Comparison of ENCODE assay signal across 8 mouse cellular contexts in genomic region chr11:69846738-69847688, GRCm38 (mm10). TPM values are rescaled to one million over a fixed set of nuclear protein-coding genes. Genes with fewer than 3 reads are reported as not detected.
DNase-seq lines count a peak whose midpoint lies in the region; ATAC-seq and TF ChIP-seq lines count a peak whose summit lies in the region.

No protein-coding gene starts in this region.

- TF ChIP-seq CTCF in gastrocnemius, adult 2 months (IDR thresholded peaks at IDR 0.05): no peak
- no peak for TF ChIP-seq CTCF in ES-Bruce4 (IDR thresholded peaks at IDR 0.05; ENCODE audit: low read depth, low read length)
- no peak for TF ChIP-seq CTCF in olfactory bulb, adult 2 months (IDR thresholded peaks at IDR 0.05; ENCODE audit: insufficient read depth, low read depth, low read length)

- TF ChIP-seq EP300 in ES-Bruce4 (IDR thresholded peaks at IDR 0.05; ENCODE audit: insufficient read depth, low read depth, low read length): no peak

- H3K27me3 ChIP-seq in ES-Bruce4 (ENCODE audit: control insufficient read depth, insufficient read depth, low read length, poor library complexity, severe bottlenecking): no peaks in the 10 kb centered on the region
- no peaks in the 10 kb centered on the region for H3K27me3 ChIP-seq in hindbrain, embryonic 14.5 days (ENCODE audit: control insufficient read depth, insufficient read depth, low read length)

- H3K27ac ChIP-seq in gastrocnemius, adult 2 months: peak overlapping the region; percentile 91
- no peak overlapping the region for H3K27ac ChIP-seq in ES-Bruce4 (ENCODE audit: insufficient read depth, low read length)
- H3K27ac ChIP-seq in hindbrain, embryonic 14.5 days: peak overlapping the region; percentile 93
- no peak overlapping the region; the same call in 1 of the 2 replicates for H3K27ac ChIP-seq in olfactory bulb, adult 2 months (ENCODE audit: insufficient read depth, low read depth, low read length)

- peaks cover 4% of the 10 kb centered on the region for H3K4me1 ChIP-seq in ES-Bruce4 (ENCODE audit: control insufficient read depth, insufficient read depth, low read length)
- peaks cover 24% of the 10 kb centered on the region for H3K4me1 ChIP-seq in hindbrain, embryonic 14.5 days (replicated peaks; ENCODE audit: control insufficient read depth, insufficient read depth, low read length)
- H3K4me1 ChIP-seq in olfactory bulb, adult 2 months (ENCODE audit: control insufficient read depth, insufficient read depth, low read length): peaks cover 14% of the 10 kb centered on the region

- WGBS in hindbrain, embryonic 14.5 days: 11% methylated on average over 37 of the region's 37 CpGs
- WGBS in olfactory bulb, adult 2 months: 17% methylated on average over 37 of the region's 37 CpGs

- H3K36me3 ChIP-seq in ES-Bruce4 (ENCODE audit: control insufficient read depth, insufficient read depth, low read length, poor library complexity, severe bottlenecking): peaks cover 14% of the 10 kb centered on the region
- H3K36me3 ChIP-seq in hindbrain, embryonic 14.5 days (replicated peaks; ENCODE audit: control insufficient read depth, insufficient read depth): peaks cover 40% of the 10 kb centered on the region

- peak; percentile 55 for DNase-seq in gastrocnemius, adult 2 months
- no peak for DNase-seq in gastrocnemius, postnatal 4 days (ENCODE audit: low spot score in 2 of 2)
- no peak for DNase-seq in hindbrain, embryonic 14.5 days (ENCODE audit: low spot score)
- peak; percentile 46 to 53 for DNase-seq in lung, adult 18-20 months
- no peak for DNase-seq in left cerebral cortex, postnatal 14 days (ENCODE audit: low spot score in 2 of 2)

- ATAC-seq in erythroid progenitor cell, adult 5-6 weeks (replicated peaks; ENCODE audit: low FRiP score, poor library complexity, severe bottlenecking): peak; percentile 67
- ATAC-seq in hindbrain, embryonic 14.5 days (ENCODE audit: low FRiP score): peak; percentile 54

- peak overlapping the region; percentile 48 for H3K9ac ChIP-seq in ES-Bruce4 (ENCODE audit: low read depth, poor library complexity, severe bottlenecking)
- peak overlapping the region; percentile 77 for H3K9ac ChIP-seq in hindbrain, embryonic 14.5 days

- peak overlapping the region; percentile 97 for H3K4me3 ChIP-seq in gastrocnemius, adult 2 months
- H3K4me3 ChIP-seq in ES-Bruce4 (ENCODE audit: low read depth, low read length): peak overlapping the region; percentile 76
- H3K4me3 ChIP-seq in hindbrain, embryonic 14.5 days (replicated peaks; ENCODE audit: low read length): peak overlapping the region; percentile 60
- H3K4me3 ChIP-seq in olfactory bulb, adult 2 months (ENCODE audit: insufficient read depth, low read depth, low read length): peak overlapping the region; percentile 71

- H3K9me3 ChIP-seq in ES-Bruce4 (replicated peaks; ENCODE audit: control insufficient read depth, insufficient read depth, low read length, poor library complexity, severe bottlenecking): no peaks in the 10 kb centered on the region
- H3K9me3 ChIP-seq in hindbrain, embryonic 14.5 days (ENCODE audit: control insufficient read depth, low read length): no peaks in the 10 kb centered on the region

- intact Hi-C loops in gastrocnemius, adult 2 months (cut with DNase I): loop anchor here (2.0 kb wide), 1 partner anchor 88 kb away; the partner anchor contains the start of gene Polr2a
- intact Hi-C loops in left cerebral cortex, postnatal 14 days (cut with DNase I): loop anchor here (5.0 kb wide), 1 partner anchor 55 kb away; the partner anchor contains the start of genes 2810408A11Rik and Neurl4

- peak overlapping the region; percentile 86 for H3K4me2 ChIP-seq in hindbrain, embryonic 14.5 days (replicated peaks)

- no peak for TF ChIP-seq POLR2A in ES-Bruce4 (IDR thresholded peaks at IDR 0.05; ENCODE audit: insufficient read depth, low read length)
- 0 out of 2 replicates have a peak, but pooled peaks have one; percentile 9 for TF ChIP-seq POLR2A in olfactory bulb, adult 2 months (IDR thresholded peaks at IDR 0.05; ENCODE audit: insufficient read depth, low read depth, low read length)

RNA-seq across cellular contexts. Expression of gene Plscr3, which starts 0.8 kb away (rescaled TPM):
- 10 to 100 TPM in 1 of 2 experiments, 1 to 10 TPM in 1; 9.6 to 13.0 TPM for total RNA-seq in gastrocnemius, adult 2 months (2021)
- 10 to 100 TPM; 39.3 to 41.4 TPM for total RNA-seq in gastrocnemius, postnatal 4 days (2021)
- 27.2 and 31.2 TPM in 2 replicates for polyA plus RNA-seq in ES-Bruce4 (2011; ENCODE audit: insufficient read depth, insufficient read length, low read depth, missing spikeins)
- total RNA-seq in erythroid progenitor cell, adult 5-6 weeks (2015; ENCODE audit: low replicate concordance): 24.9 and 26.0 TPM in 2 replicates
- 15.1 and 27.7 TPM in 2 replicates for total RNA-seq in erythroid progenitor cell, adult 5-6 weeks (2017; ENCODE audit: low replicate concordance)
- polyA plus RNA-seq in hindbrain, embryonic 14.5 days (2014; fragmentation: Nextera tagmentation; extraction: Ambion mirVana): 39.3 and 39.8 TPM in 2 replicates
- polyA plus RNA-seq in olfactory bulb, adult 2 months (2012; ENCODE audit: insufficient read depth, insufficient read length, low replicate concordance, missing spikeins): not detected in 2 replicates
- 10 to 100 TPM; 19.5 to 22.3 TPM for total RNA-seq in left cerebral cortex, postnatal 14 days (2021)

RNA-seq across cellular contexts. Expression of gene Tmem256, which starts 8.7 kb away (rescaled TPM):
- total RNA-seq in gastrocnemius, adult 2 months (2021): 100 to 1,000 TPM; 144 to 165 TPM
- 100 to 1,000 TPM in 1 of 2 experiments, 10 to 100 TPM in 1; 97.5 to 141 TPM for total RNA-seq in gastrocnemius, postnatal 4 days (2021)
- 97.1 and 103 TPM in 2 replicates for polyA plus RNA-seq in ES-Bruce4 (2011; ENCODE audit: insufficient read depth, insufficient read length, low read depth, missing spikeins)
- 258 and 276 TPM in 2 replicates for total RNA-seq in erythroid progenitor cell, adult 5-6 weeks (2015; ENCODE audit: low replicate concordance)
- total RNA-seq in erythroid progenitor cell, adult 5-6 weeks (2017; ENCODE audit: low replicate concordance): 123 and 303 TPM in 2 replicates
- 321 and 409 TPM in 2 replicates for polyA plus RNA-seq in hindbrain, embryonic 14.5 days (2014; fragmentation: Nextera tagmentation; extraction: Ambion mirVana)
- not detected in 2 replicates for polyA plus RNA-seq in olfactory bulb, adult 2 months (2012; ENCODE audit: insufficient read depth, insufficient read length, low replicate concordance, missing spikeins)
- total RNA-seq in left cerebral cortex, postnatal 14 days (2021): 100 to 1,000 TPM; 160 to 167 TPM

RNA-seq across cellular contexts. Expression of gene Nlgn2, which starts 9.4 kb away (rescaled TPM):
- 1 to 10 TPM; 2.3 to 2.7 TPM for total RNA-seq in gastrocnemius, adult 2 months (2021)
- 10 to 100 TPM; 22.3 to 23.2 TPM for total RNA-seq in gastrocnemius, postnatal 4 days (2021)
- 19.6 and 25.4 TPM in 2 replicates for polyA plus RNA-seq in ES-Bruce4 (2011; ENCODE audit: insufficient read depth, insufficient read length, low read depth, missing spikeins)
- 0.72 and 0.84 TPM in 2 replicates for total RNA-seq in erythroid progenitor cell, adult 5-6 weeks (2015; ENCODE audit: low replicate concordance)
- total RNA-seq in erythroid progenitor cell, adult 5-6 weeks (2017; ENCODE audit: low replicate concordance): 0.08 and 0.26 TPM in 2 replicates
- 22.3 and 24.7 TPM in 2 replicates for polyA plus RNA-seq in hindbrain, embryonic 14.5 days (2014; fragmentation: Nextera tagmentation; extraction: Ambion mirVana)
- 82.2 TPM in 1 of 2 replicates, not detected in the other for polyA plus RNA-seq in olfactory bulb, adult 2 months (2012; ENCODE audit: insufficient read depth, insufficient read length, low replicate concordance, missing spikeins)
- 100 to 1,000 TPM; 277 to 281 TPM for total RNA-seq in left cerebral cortex, postnatal 14 days (2021)

RNA-seq across cellular contexts. Expression of gene Tnk1, which starts 11.5 kb away (rescaled TPM):
- total RNA-seq in gastrocnemius, adult 2 months (2021): under 1 TPM in 1 of 2 experiments, not detected in 1; 0.11 TPM
- under 1 TPM in 1 of 2 experiments, not detected in 1; 0.13 TPM for total RNA-seq in gastrocnemius, postnatal 4 days (2021)
- 15.6 and 19.6 TPM in 2 replicates for polyA plus RNA-seq in ES-Bruce4 (2011; ENCODE audit: insufficient read depth, insufficient read length, low read depth, missing spikeins)
- total RNA-seq in erythroid progenitor cell, adult 5-6 weeks (2015; ENCODE audit: low replicate concordance): 5.9 and 6.8 TPM in 2 replicates
- 7.3 and 8.1 TPM in 2 replicates for total RNA-seq in erythroid progenitor cell, adult 5-6 weeks (2017; ENCODE audit: low replicate concordance)
- polyA plus RNA-seq in hindbrain, embryonic 14.5 days (2014; fragmentation: Nextera tagmentation; extraction: Ambion mirVana): not detected in 2 replicates
- polyA plus RNA-seq in olfactory bulb, adult 2 months (2012; ENCODE audit: insufficient read depth, insufficient read length, low replicate concordance, missing spikeins): not detected in 2 replicates
- total RNA-seq in left cerebral cortex, postnatal 14 days (2021): not detected

RNA-seq across cellular contexts. Expression of gene Spem1, which starts 25.0 kb away (rescaled TPM):
- not detected for total RNA-seq in gastrocnemius, adult 2 months (2021)
- total RNA-seq in gastrocnemius, postnatal 4 days (2021): under 1 TPM in 1 of 2 experiments, not detected in 1; 0.34 TPM
- polyA plus RNA-seq in ES-Bruce4 (2011; ENCODE audit: insufficient read depth, insufficient read length, low read depth, missing spikeins): not detected in 2 replicates
- not detected in 2 replicates for total RNA-seq in erythroid progenitor cell, adult 5-6 weeks (2015; ENCODE audit: low replicate concordance)
- not detected in 2 replicates for total RNA-seq in erythroid progenitor cell, adult 5-6 weeks (2017; ENCODE audit: low replicate concordance)
- 0.40 and 0.44 TPM in 2 replicates for polyA plus RNA-seq in hindbrain, embryonic 14.5 days (2014; fragmentation: Nextera tagmentation; extraction: Ambion mirVana)
- not detected in 2 replicates for polyA plus RNA-seq in olfactory bulb, adult 2 months (2012; ENCODE audit: insufficient read depth, insufficient read length, low replicate concordance, missing spikeins)
- total RNA-seq in left cerebral cortex, postnatal 14 days (2021): under 1 TPM in 1 of 2 experiments, not detected in 1; 0.32 TPM

Comparison
In these comparisons a context has a peak if more than half of its experiments do, and no peak if none do; other contexts are left out.
1. DNase-seq: peak in gastrocnemius, adult 2 months (single experiment) and lung, adult 18-20 months (2 of 2); none in gastrocnemius, postnatal 4 days (0 of 2), hindbrain, embryonic 14.5 days (single experiment) and left cerebral cortex, postnatal 14 days (0 of 2).
2. H3K27ac ChIP-seq: peak in gastrocnemius, adult 2 months (single experiment) and hindbrain, embryonic 14.5 days (single experiment); none in ES-Bruce4 (single experiment) and olfactory bulb, adult 2 months (single experiment).
3. RNA of gene Nlgn2, which starts 9.4 kb away (total RNA-seq): 277 to 281 TPM in left cerebral cortex, postnatal 14 days; 22.3 to 23.2 TPM in gastrocnemius, postnatal 4 days, 2.3 to 2.7 TPM in gastrocnemius, adult 2 months and 0.08 to 0.84 TPM in erythroid progenitor cell, adult 5-6 weeks; every median in the first group is over 10 times any median in the second.
4. Peak in every context shown above with its lines, with median percentiles within 50 percentile points of each other: H3K4me3 ChIP-seq.